In the genomic region with DNA sequence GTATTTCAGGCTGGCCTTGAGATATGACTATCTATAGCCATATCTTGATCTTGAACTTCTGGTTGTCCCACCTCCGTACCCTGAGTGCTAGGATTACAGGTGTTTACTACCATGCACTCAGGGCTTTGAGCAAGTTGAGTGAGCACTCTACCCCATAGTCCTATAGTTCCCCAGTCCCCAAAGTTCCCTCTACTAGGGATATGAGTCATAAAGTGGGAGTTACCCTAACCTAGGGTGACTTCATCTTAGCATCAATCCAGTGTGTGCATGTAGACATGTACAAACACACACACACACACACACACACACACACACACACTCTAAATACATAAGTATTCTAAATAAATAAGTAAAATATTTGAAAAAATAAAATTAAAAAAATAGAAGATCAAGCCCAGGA, we compare ENCODE assay signal across 19 mouse cellular contexts.
"Had no signal": no experiment of that assay in that cellular context is flagged by ENCODE, and none has a peak within 500 bp of the region (broad histone marks: within the 10 kb centered on the region; RNA-seq: fewer than 3 reads in every experiment).

No protein-coding gene starts in this region.

- ATAC-seq: liver, postnatal 0 days; midbrain, embryonic 13.5 days; midbrain, embryonic 16.5 days had no signal

- H3K4me2 ChIP-seq: limb, embryonic 15.5 days; liver, embryonic 11.5 days; midbrain, embryonic 13.5 days; neural tube, embryonic 13.5 days had no signal

- H3K9me3 ChIP-seq: limb, embryonic 15.5 days; midbrain, embryonic 10.5 days; midbrain, embryonic 13.5 days had no signal

- H3K4me3 ChIP-seq: limb, embryonic 12.5 days; limb, embryonic 15.5 days; megakaryocyte, embryonic 14.5 days; midbrain, embryonic 10.5 days; midbrain, embryonic 13.5 days; myocyte; neural tube, embryonic 13.5 days had no signal

- H3K36me3 ChIP-seq: limb, embryonic 12.5 days; limb, embryonic 15.5 days; midbrain, embryonic 10.5 days; midbrain, embryonic 13.5 days; neural tube, embryonic 13.5 days had no signal

- H3K27ac ChIP-seq: limb, embryonic 12.5 days; limb, embryonic 15.5 days; liver, embryonic 14.5 days; midbrain, embryonic 10.5 days; midbrain, embryonic 13.5 days; neural tube, embryonic 13.5 days had no signal

- H3K9ac ChIP-seq: limb, embryonic 15.5 days; liver, embryonic 14.5 days; liver, postnatal 0 days; midbrain, embryonic 13.5 days; neural tube, embryonic 13.5 days had no signal

- DNase-seq: kidney, adult 11 months; kidney, adult 8-10 months; kidney, postnatal 14 days; kidney, postnatal 4 days; left cerebral cortex, postnatal 4 days; liver, postnatal 0 days; lung, postnatal 10 days; thymus, adult 18-20 months; thymus, postnatal 36 days had no signal

- H3K27me3 ChIP-seq: limb, embryonic 12.5 days; limb, embryonic 15.5 days; megakaryocyte, embryonic 14.5 days; midbrain, embryonic 13.5 days; neural tube, embryonic 13.5 days had no signal
